Mouse (Mus musculus): ENCODE data around the gene Ppih.

Ppih gene

DNA sequence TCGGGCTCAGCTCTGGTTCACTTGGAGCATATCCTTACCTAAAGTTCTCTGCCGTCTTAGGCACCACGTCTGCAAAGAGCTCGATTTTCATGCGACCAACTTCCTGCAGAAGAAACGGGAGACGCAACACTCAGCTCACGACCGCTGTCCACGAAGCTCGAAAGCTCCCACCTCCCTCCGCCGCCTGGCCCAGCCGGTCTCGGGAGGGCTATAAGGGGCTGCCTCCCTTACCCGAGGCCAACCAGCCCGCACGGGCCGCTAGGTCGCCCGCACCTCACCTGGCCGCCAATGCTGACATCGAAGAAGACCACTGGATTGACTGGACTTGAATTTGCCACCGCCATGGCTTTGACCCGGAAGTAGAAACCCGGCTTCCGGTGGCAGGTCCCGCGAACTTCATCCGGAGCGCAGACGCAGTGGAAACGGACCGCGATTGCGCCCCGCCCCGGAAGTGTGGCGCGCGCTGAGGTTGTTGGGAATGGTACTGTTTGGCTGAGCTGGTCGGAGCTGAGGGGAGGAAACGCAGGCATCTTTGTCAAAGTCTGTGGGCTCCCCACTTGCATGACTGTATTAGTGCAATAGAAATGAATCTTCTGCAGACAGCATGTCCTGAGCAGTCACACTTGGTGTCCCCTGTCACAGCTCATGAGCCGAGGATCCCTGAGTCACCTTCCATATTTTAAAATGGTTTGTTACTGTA, at the start of gene Ppih:
Ppih (minus strand) TSS at position 416 of the 700 bp plus-strand sequence.
- peak; percentile 89 to 95 for DNase-seq (ENCODE audit: low spot score in 2 of 2)

DNA sequence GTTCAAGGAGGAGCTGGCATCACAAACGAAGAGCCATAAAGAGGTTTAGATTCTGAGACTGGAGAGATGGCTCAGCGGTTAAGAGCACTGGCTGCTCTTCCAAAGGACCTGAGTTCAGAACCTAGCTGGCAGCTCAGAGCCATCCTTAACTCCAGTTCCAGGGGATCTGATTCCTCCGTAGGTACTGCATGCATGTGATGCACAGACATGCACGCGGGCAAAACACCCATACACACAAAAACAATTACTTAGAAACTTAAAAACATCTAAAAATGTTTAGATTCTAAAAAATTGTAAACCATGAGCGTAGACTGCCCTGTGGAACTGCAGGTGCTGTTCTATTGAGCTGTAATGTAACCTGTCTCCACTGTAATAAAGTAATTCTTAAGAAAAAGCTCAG, 49.1 kb upstream of the Ppih start:
- no peak for DNase-seq (ENCODE audit: low spot score in 2 of 2)

- DNase-seq (ENCODE audit: low spot score in 2 of 2) = no peak
These were observed 46.6 kb upstream of the Ppih start for GRCm38 (mm10) chr4:119366758-119367526.

- DNase-seq (ENCODE audit: low spot score in 2 of 2) = no peak
These were observed 41.9 kb upstream of the Ppih start for GRCm38 (mm10) chr4:119362231-119362630.

DNA sequence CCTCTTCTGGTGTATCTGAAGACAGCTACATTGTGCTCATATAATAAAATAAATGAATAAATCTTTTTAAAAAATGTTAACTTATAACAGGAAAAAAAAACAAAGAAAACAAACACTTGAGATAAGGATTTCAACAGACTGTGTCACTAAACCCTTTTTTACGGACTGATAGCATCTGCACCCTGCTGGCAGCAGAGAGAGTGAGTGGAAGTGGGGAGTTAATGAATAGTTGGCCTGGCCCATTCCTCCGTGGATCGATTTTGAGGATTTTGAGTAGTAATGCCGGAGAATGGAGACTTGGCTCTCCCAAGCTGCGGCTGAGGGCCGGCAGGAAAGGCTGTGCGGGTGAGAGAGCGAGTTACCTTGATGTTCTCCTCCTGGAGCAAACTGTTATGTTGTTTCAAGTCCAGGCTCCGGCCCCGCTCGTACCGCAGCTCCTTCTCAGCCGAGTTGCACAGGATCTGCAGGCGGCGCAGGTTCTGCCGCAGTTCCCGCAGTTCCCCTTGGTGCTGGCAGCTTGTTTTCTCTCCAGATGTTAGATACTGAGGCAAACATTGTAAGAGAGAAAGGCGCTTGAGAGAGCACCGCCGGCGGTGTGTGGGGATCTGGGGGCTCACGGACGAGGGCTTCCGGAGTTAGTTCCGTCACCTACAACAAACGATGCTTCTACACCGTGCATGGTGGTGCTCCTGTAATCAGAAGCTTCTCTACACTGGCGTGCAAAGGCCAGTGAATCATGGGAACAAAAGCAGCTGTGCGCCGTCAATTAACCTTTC, 39.0 kb upstream of the Ppih start:
- no peak for DNase-seq (ENCODE audit: low spot score in 2 of 2)

GRCm38 (mm10) chr4:119345508-119345907, 25.2 kb upstream of the Ppih start:
- no peak for DNase-seq (ENCODE audit: low spot score in 2 of 2)

DNA sequence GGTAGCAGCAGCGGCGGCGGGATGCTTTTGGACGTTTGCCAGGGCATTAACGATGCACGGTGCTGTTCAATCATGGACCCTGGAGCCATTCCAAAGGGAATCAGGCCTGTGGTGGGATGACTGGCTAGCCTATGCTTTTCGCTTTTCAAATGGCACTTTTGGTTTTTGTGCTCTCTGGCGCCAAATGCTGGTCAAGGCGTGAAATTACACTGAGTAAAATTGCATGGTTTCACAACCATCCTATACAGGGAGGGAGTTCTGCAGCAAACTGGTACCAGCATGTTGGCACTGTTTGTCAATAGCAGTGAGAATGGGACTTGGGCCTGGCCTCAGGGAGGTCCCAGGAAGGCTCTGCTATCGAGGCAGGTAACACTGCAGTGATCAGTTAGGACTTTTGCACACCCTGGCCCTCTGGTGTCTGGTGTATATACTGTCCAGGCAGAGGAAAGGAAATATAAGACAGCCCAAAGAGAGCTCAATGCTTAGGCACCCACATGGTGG, 18.6 kb upstream of the Ppih start:
- DNase-seq (ENCODE audit: low spot score in 2 of 2) = peak; percentile 48 to 79

GRCm38 (mm10) chr4:119338422-119338821, 18.1 kb upstream of the Ppih start:
- no peak for DNase-seq (ENCODE audit: low spot score in 2 of 2)

DNA sequence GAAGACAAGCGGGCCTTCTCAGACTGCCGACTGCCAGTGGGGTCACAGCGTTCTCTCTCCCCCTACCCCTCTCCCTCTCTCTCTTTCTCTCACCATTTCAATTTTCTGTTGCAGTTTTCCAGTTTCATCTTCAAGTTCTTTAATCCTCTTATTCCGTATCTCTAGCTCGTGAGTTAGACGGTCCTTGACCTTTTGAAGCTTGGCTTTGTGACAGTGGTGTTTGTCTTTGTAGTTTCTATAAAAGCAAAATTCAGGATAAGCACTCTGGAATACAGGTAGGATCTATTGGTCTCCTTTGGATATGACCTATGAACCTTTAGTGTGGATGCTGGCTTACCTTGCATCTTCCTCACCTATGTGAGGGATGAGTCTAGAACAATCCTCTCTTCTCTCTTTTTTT, 13.1 kb upstream of the Ppih start:
- DNase-seq (ENCODE audit: low spot score in 2 of 2) = no peak

DNA sequence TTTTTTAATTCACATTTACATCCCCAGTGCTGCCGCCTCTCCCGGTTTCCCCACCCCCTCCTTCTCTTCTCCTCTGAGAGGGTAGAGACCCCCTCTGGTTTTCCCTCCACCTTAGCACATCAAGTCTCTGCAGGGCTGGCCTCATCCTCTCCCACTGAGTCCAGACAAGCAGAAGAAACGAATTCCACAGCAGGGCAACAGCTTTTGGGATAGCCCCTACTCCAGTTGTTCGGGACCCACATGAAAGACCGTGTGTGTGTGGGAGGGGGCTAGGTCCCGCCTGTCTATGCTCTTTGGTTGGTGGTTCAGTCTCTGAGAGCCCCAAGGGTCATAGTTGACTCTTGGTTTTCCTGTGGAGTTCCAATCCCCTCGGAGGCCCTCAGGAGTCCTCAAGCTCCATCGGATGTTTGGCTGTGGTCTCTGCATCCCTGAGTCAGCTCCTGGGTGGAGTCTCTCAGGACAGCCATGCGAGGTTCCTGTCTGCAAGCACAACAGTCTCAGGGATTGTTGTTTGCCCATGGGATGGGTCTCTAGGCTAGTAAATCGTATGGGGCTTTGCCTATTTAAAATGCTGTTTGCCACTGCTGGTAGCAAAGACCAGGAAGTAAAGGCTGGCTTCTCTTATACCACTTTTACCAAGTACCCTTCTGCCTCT, 677 bp upstream of the Ppih start:
- DNase-seq (ENCODE audit: low spot score in 2 of 2) = peak in 1 of 2 experiments; percentile 8

- DNase-seq (ENCODE audit: low spot score in 2 of 2) = no peak
These were observed 6.6 kb downstream of the Ppih start for GRCm38 (mm10) chr4:119313756-119314155.

- no peak for DNase-seq (ENCODE audit: low spot score in 2 of 2)
These were observed 14.9 kb downstream of the Ppih start for GRCm38 (mm10) chr4:119305418-119305817.

DNA sequence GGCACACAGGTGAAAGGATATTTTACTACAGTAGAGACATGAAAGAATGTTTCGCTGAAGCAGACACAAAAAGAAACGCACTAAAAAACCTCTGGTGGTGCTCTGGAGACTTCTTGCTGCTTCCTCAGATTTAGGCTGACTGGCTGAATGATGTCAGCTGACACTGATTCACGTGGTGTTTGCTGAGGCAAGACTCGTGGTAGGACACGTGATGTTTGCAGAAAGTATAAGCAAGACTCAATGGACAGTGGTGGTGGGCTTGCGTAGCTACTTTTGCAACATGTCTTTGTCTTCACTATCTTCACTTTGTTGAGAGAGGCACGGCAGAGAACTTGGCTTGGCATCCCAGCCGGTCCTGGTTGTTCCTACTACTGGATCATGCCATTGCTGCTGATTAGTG, 17.1 kb downstream of the Ppih start:
- no peak for DNase-seq (ENCODE audit: low spot score in 2 of 2)

DNA sequence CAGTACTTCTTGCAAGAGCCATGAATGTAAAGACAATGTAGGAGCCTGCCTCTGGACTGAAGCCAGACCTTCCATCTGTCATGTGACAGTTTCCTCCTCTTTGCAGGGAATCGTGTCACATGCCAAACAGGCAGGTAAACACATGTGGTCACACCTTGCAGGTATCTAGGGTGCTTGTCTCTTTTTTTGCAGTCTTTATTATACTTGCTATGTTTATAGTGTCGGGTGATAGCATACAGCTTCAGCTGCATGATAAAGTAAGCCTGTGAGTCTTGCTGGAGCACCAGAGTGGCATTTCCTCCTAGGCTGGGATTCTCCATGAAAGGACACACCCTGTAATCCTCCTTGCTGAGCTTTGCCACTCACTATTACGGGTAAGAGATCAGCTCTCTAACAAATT, 18.6 kb downstream of the Ppih start:
- DNase-seq (ENCODE audit: low spot score in 2 of 2) = no peak

DNA sequence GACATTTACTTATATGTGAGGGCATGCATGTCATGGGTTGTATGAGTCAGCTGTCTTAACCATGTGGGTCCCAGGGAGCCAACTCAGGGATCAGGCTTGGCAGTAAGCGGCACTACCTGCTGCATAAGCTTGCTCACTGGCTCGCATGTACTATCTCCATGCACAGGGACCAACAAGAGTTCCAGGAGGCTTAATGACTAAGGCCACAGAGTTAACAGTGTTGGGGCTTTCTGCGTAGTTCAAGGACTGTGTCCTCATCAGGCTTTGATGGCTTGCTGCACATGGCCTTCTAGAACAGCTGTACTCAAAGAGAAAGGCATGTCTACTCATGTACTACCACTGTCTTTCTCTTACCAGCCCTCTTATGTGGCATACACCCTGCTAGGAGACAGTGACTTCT, 19.6 kb downstream of the Ppih start:
- no peak for DNase-seq (ENCODE audit: low spot score in 2 of 2)

DNA sequence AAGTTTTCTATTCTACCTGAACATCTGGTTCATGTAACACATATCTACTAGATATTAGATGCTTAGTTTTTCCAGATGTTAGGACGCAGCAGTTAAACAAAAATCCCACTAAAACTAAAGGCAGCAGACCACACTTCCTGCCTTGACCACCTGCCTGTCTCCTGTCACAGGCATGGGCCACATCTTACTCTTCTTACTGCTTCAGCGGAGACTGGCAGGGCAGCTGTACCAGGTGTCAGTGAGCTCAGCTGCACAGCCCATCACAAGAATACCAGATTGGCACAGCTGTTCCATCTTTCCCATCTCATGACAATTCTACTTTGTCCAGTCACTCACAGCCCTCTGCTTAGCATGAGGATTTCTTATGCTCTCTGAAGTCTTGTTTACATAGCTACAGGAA, 23.0 kb downstream of the Ppih start:
- DNase-seq (ENCODE audit: low spot score in 2 of 2) = no peak

GRCm38 (mm10) chr4:119295134-119295453, 25.3 kb downstream of the Ppih start:
- DNase-seq (ENCODE audit: low spot score in 2 of 2) = no peak

DNA sequence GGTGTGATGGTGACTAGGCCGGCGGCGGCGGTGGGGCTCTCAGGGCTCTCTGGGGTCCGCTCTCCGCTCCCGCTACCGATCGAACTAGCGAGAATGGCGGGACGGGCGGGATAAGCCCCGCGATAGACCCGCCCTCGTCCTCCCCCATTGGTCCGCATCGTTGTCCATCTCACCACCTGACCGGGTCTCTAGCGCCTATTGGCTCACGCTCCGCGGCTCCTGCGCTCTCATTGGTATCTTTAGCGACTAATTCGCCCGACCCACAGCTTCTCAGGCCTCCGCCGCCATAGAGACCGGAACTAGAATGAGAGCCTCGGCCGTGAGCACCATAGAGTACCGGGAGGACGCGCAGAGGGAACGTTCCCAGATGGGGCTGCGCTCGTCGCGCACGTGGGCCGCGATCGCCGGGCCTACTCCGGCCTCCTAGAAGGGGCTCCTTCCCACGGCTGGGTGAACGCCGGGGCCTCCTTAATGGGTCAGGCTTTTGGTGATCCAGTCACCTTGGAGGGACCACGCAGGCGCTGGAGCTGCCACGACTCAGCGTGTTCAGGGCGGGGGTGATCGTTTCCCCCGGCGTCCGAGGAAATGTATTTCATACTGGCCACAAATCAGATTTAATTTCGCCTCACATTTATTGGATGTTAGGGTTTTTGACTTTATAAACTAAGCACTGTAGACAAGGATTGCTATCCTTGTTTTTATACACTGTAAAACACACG, 25.8 kb downstream of the Ppih start, which contains the start of gene Ybx1:
Ybx1 (minus strand) TSS at position 190 of the 719 bp plus-strand sequence.
- peak; percentile 100 for DNase-seq (ENCODE audit: low spot score in 2 of 2)

GRCm38 (mm10) chr4:119293574-119294258, 26.6 kb downstream of the Ppih start:
- DNase-seq (ENCODE audit: low spot score in 2 of 2) = peak in 1 of 2 experiments; percentile 35

GRCm38 (mm10) chr4:119292771-119293573, 27.4 kb downstream of the Ppih start:
- DNase-seq (ENCODE audit: low spot score in 2 of 2) = peak in 1 of 2 experiments; percentile 31

Measured in cerebellum, postnatal 4 days (tissue).